Mouse (Mus musculus) spleen, adult 10 weeks (tissue): ENCODE results near the gene Nlrp4b. TPM values are rescaled to one million over a fixed set of nuclear protein-coding genes. Genes with fewer than 3 reads are reported as not detected.

Experiments
- polyA plus RNA-seq: library from polyadenylated mRNA; stranded (reverse); fragments of 350-450 nt; fragmentation: Illumina TruSeq; extraction: RNeasy Lipid Tissue Mini Kit (QIAGEN cat#74804); gene quantifications from one replicate; pipeline ENCODE4 v1.2.3, GENCODE M21; 2015; ENCODE audit warnings: low replicate concordance; ENCODE audit not compliant: insufficient read depth

Nlrp4b gene
- polyA plus RNA-seq = not detected

DNA sequence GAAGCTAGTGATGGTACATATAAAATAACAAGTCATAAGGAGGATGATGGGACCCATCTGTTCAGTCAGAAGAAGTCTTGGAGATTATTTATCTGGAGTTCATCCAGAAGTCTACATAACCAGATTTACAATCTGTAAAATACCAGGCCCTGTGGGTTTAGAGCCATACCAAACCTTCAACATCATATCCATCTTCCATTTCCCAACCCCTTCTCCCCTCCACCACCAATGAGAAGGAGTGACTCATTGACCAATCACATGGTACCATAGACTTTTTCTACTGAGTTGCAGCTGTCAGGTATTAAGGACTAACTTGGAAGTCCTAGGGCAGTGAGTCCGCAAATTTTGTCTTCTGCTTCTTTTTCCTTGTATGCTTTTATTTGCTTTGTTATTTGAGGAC is at the start of gene Nlrp4b:
Nlrp4b (plus strand) TSS at position 301 of the 400 bp plus-strand sequence.

DNA sequence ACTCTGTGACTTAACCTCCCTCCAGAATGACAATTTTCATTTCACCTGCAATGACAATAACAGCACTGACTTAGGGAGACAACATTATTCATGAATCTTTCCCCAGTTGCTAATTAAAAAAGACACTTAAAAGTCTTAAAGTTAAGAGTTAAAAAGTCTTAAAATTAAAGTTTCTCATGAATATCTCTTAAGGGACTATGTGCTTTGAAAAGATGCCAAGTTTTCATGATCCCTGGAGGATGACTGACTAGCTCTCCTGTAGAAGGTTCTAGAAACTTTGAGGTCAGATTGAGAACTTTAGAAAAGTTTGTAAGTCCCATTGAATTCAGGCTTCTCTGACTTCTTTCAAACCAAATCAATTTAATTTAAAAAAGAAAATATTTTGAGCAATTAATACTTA is 66.7 kb downstream of the Nlrp4b start, which contains the start of gene Vmn1r71:
Vmn1r71 (minus strand) TSS at position 101 of the 400 bp plus-strand sequence.

Other genes starting within 250 kb of the Nlrp4b start
- gene Vmn1r67, start 244.5 kb upstream of the Nlrp4b start, polyA plus RNA-seq = not detected
- gene Zik1, start 192.4 kb upstream of the Nlrp4b start, polyA plus RNA-seq = 1.9 TPM
- not detected for gene Vmn1r68, start 129.3 kb upstream of the Nlrp4b start, polyA plus RNA-seq
- gene Vmn1r69, start 74.1 kb upstream of the Nlrp4b start, polyA plus RNA-seq = not detected
- gene Vmn1r70, start 56.3 kb upstream of the Nlrp4b start, polyA plus RNA-seq = not detected
- not detected for gene Vmn1r71, start 66.6 kb downstream of the Nlrp4b start, polyA plus RNA-seq
- not detected for gene Zscan4b, start 217.3 kb downstream of the Nlrp4b start, polyA plus RNA-seq